16 mouse cellular contexts compared by ENCODE assay signal in genomic region chr15:84410052-84410451, GRCm38 (mm10). TPM values are rescaled to one million over a fixed set of nuclear protein-coding genes. Genes with fewer than 3 reads are reported as not detected.
DNase-seq lines count a peak whose midpoint lies in the region; ATAC-seq lines count a peak whose summit lies in the region.
"Had no signal": no experiment of that assay in that cellular context is flagged by ENCODE, and none has a peak within 500 bp of the region (broad histone marks: within the 10 kb centered on the region; RNA-seq: fewer than 3 reads in every experiment).

No protein-coding gene starts in this region.

- no peak overlapping the region for H3K4me3 ChIP-seq in hindbrain, embryonic 10.5 days
- H3K4me3 ChIP-seq in hindbrain, embryonic 16.5 days (ENCODE audit: low read length), result no peak overlapping the region
- H3K4me3 ChIP-seq in embryonic facial prominence, embryonic 15.5 days (replicated peaks), result no peak overlapping the region
- no peak overlapping the region for H3K4me3 ChIP-seq in limb, embryonic 15.5 days

- intact Hi-C loops in left cerebral cortex, postnatal 4 days (cut with DNase I), result no loop called here

- H3K9me3 ChIP-seq in hindbrain, embryonic 10.5 days, result no peaks in the 10 kb centered on the region
- no peaks in the 10 kb centered on the region for H3K9me3 ChIP-seq in hindbrain, embryonic 16.5 days (ENCODE audit: control insufficient read depth, low read length)
- H3K9me3 ChIP-seq in embryonic facial prominence, embryonic 15.5 days (replicated peaks), result no peaks in the 10 kb centered on the region
- no peaks in the 10 kb centered on the region for H3K9me3 ChIP-seq in limb, embryonic 15.5 days

- no peak overlapping the region for H3K4me2 ChIP-seq in hindbrain, embryonic 16.5 days (ENCODE audit: low read length)
- H3K4me2 ChIP-seq in embryonic facial prominence, embryonic 15.5 days (replicated peaks), result no peak overlapping the region
- H3K4me2 ChIP-seq in limb, embryonic 15.5 days, result no peak overlapping the region
- H3K4me2 ChIP-seq: lung, embryonic 14.5 days had no signal

- WGBS in hindbrain, embryonic 10.5 days, result 61% methylated on average over 8 of the region's 8 CpGs
- WGBS in hindbrain, embryonic 16.5 days, result 57% methylated on average over 8 of the region's 8 CpGs
- 23% methylated on average over 8 of the region's 8 CpGs for WGBS in embryonic facial prominence, embryonic 15.5 days
- WGBS in limb, embryonic 15.5 days, result 43% methylated on average over 8 of the region's 8 CpGs

- no peak for DNase-seq in hindbrain, embryonic 10.5 days (ENCODE audit: low spot score)
- DNase-seq in MN1 (ENCODE audit: low spot score), result peak; percentile 84
- DNase-seq in left cerebral cortex, postnatal 4 days, result no peak
- DNase-seq in kidney, adult 9 months, result no peak
- DNase-seq in cerebellum, adult 11-12 months, result no peak
- DNase-seq: adrenal gland, postnatal 36 days; cerebellum, postnatal 14 days; heart, adult 18-20 months; kidney, postnatal 14 days; lung, embryonic 14.5 days had no signal

- H3K4me1 ChIP-seq in hindbrain, embryonic 10.5 days (replicated peaks), result peaks cover 75% of the 10 kb centered on the region
- peaks cover 20% of the 10 kb centered on the region for H3K4me1 ChIP-seq in hindbrain, embryonic 16.5 days (ENCODE audit: control insufficient read depth, insufficient read depth, low read depth, low read length)
- peaks cover 54% of the 10 kb centered on the region for H3K4me1 ChIP-seq in embryonic facial prominence, embryonic 15.5 days
- H3K4me1 ChIP-seq in limb, embryonic 15.5 days, result peaks cover 44% of the 10 kb centered on the region

- peaks cover 66% of the 10 kb centered on the region for H3K27me3 ChIP-seq in hindbrain, embryonic 10.5 days (ENCODE audit: insufficient read depth, poor library complexity, severe bottlenecking)
- H3K27me3 ChIP-seq in hindbrain, embryonic 16.5 days (replicated peaks; ENCODE audit: control insufficient read depth, insufficient read depth, low read length), result no peaks in the 10 kb centered on the region
- H3K27me3 ChIP-seq in embryonic facial prominence, embryonic 15.5 days, result 0 out of 2 replicates have a peak, but pooled peaks cover 6% of the 10 kb centered on the region
- 0 out of 2 replicates have a peak, but pooled peaks cover 4% of the 10 kb centered on the region for H3K27me3 ChIP-seq in limb, embryonic 15.5 days
- H3K27me3 ChIP-seq: Patski had no signal

- no peak overlapping the region for H3K9ac ChIP-seq in hindbrain, embryonic 16.5 days (ENCODE audit: low read depth, low read length)
- no peak overlapping the region for H3K9ac ChIP-seq in embryonic facial prominence, embryonic 15.5 days
- no peak overlapping the region for H3K9ac ChIP-seq in limb, embryonic 15.5 days
- H3K9ac ChIP-seq: lung, embryonic 14.5 days had no signal

- ATAC-seq in hindbrain, embryonic 16.5 days, result no peak
- ATAC-seq in embryonic facial prominence, embryonic 15.5 days (ENCODE audit: insufficient number of reproducible peaks, low FRiP score, low TSS enrichment, low read depth), result peak; percentile 39
- ATAC-seq in limb, embryonic 15.5 days (ENCODE audit: insufficient number of reproducible peaks, low FRiP score, low TSS enrichment, low read depth), result no peak
- ATAC-seq: forebrain, embryonic 14.5 days; Patski had no signal

- peaks cover 5% of the 10 kb centered on the region; the same call in 1 of the 2 replicates for H3K36me3 ChIP-seq in hindbrain, embryonic 10.5 days
- peaks cover 5% of the 10 kb centered on the region; the same call in 1 of the 2 replicates for H3K36me3 ChIP-seq in hindbrain, embryonic 16.5 days (ENCODE audit: control insufficient read depth, insufficient read depth, low read length)
- no peaks in the 10 kb centered on the region for H3K36me3 ChIP-seq in embryonic facial prominence, embryonic 15.5 days
- no peaks in the 10 kb centered on the region for H3K36me3 ChIP-seq in limb, embryonic 15.5 days

- peak overlapping the region; percentile 69; the same call in 1 of the 2 replicates for H3K27ac ChIP-seq in hindbrain, embryonic 10.5 days
- H3K27ac ChIP-seq in hindbrain, embryonic 16.5 days (ENCODE audit: low read depth, low read length), result no peak overlapping the region
- 0 out of 2 replicates have a peak overlapping the region, but pooled peaks have one; percentile 25 for H3K27ac ChIP-seq in embryonic facial prominence, embryonic 15.5 days (replicated peaks)
- peak overlapping the region; percentile 43 for H3K27ac ChIP-seq in limb, embryonic 15.5 days
- H3K27ac ChIP-seq: macrophage had no signal

RNA-seq across cellular contexts. Expression of gene Shisal1, which starts 36.8 kb away (rescaled TPM):
- polyA plus RNA-seq in hindbrain, embryonic 10.5 days (2016; fragmentation: Nextera tagmentation; extraction: Ambion mirVana), result 4.0 and 5.2 TPM in 2 replicates
- 8.6 and 12.3 TPM in 2 replicates for polyA plus RNA-seq in hindbrain, embryonic 16.5 days (2015; fragmentation: Nextera tagmentation; extraction: Ambion mirVana)
- polyA plus RNA-seq in embryonic facial prominence, embryonic 15.5 days (2015; fragmentation: Nextera tagmentation; extraction: Ambion mirVana), result 6.0 and 6.6 TPM in 2 replicates
- polyA plus RNA-seq in limb, embryonic 15.5 days (2015; fragmentation: Nextera tagmentation; extraction: Ambion mirVana), result 4.1 and 6.0 TPM in 2 replicates
- total RNA-seq in left cerebral cortex, postnatal 4 days (2021), result 10 to 100 TPM; 31.5 to 42.0 TPM
- polyA plus RNA-seq: macrophage had no signal
